Mouse (Mus musculus): ENCODE measurements at regions not wholly inside any gene's neighbourhood (a gene's known extent, or its start where the extent isn't known, plus 50 kb on each side); places are given as distances from the start of the nearest gene placed in this dataset.

DNA sequence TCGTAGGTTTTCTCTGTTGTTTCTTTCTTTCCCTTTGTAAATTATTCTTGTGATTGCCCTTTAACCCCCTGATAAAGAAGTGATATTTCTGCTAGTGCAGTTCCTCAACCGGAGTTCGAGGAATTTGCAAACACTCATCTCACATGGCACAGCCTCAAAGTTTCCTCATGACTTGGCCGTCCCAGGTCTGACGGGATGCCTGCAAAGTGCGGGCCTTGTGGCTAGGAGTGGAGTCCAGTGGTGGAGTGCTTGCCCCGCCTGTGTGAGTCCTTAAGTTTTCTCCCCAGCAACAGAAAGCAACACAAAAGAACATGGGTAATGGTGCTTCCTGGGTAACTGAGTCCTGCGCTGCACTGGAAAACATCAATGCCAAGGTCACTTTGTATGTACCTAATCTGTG lies 280.6 kb upstream of the Klf4 start:
- DNase-seq, result no peak

- DNase-seq, result no peak
Observed at GRCm38 (mm10) chr4:55811656-55812055, 279.4 kb upstream of the Klf4 start.

GRCm38 (mm10) chr4:55808501-55808900 lies 276.2 kb upstream of the Klf4 start:
- no peak for DNase-seq

GRCm38 (mm10) chr4:55806799-55807198 lies 274.5 kb upstream of the Klf4 start:
- no peak for DNase-seq

DNA sequence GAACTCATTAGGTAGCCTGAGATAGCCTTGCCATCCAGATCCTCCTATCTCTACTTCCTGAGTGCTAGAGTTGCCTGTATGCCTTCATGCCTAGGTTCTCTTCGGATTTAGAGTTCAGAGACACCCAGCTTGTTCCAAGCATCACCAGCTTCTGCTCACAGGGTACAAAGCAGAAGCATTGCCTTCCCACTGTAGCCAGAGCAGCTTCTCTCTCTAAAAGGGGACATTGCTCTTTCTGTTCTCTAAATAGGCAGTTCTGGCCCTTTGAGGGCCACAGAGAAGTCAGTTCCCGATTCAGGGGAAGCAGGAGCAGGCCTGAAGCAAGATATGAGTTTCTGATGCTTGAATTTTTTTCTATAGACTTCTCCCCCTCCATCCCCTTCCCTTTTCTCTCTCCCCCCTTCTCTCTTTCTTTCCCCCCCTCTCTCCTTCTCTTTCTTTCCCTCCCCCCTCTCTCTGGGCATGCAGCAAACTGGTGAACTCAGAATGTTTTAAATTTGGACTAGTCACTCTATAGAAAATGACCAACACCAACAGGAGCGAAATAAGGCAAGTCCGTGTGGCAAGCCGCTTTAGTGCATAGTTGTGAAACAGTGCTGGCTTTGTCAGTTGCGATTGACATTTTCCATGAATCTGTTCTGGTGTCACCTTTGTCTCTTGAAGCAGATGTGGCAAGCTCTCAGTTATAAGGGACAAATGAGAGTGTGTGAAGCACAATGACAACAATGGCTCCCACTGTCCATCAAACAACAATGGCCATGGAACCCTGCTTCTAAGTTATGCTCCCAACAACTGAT lies 273.2 kb upstream of the Klf4 start:
- DNase-seq, result no peak

DNA sequence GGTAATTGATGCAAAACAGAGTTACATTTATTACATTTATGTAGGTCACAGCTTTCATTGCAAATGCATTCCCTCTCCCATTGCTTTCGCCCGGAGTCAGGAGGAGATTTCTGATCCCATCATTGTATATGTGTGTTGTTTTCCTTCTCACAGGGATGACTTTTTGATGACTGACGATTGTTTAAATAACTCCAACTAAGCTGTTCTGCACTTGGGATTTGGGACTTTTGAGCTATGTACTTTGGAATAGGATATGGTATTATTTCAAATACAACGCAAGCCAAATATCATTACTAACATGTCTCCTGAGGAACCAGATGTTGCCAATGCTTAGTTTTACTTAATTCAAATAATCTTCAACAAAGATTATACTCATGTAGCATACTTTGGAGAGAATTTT lies 269.8 kb upstream of the Klf4 start:
- no peak for DNase-seq

GRCm38 (mm10) chr4:55798099-55798498 lies 265.8 kb upstream of the Klf4 start:
- DNase-seq, result no peak

GRCm38 (mm10) chr4:55781329-55781847 lies 249.1 kb upstream of the Klf4 start:
- DNase-seq, result no peak

GRCm38 (mm10) chr4:55779581-55779980 lies 247.3 kb upstream of the Klf4 start:
- DNase-seq, result no peak

DNA sequence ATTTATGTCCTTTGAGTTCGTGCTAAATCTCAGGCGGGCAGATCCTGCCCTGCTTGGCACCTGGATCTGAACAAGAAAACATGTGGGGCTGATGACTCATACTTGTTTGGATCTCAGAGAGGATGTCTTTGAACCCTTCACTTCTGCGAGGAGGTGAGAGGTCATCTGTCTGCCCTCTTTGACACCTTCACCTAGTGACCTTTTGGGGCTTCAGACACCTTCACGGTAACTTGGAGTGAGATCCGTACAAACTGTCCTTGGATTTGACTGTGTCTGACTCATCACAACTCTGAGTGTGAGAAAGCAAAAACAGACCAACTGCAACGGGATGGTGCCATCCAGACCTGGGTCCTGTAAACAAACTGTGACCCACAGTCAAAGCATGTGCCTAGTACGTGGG lies 243.6 kb upstream of the Klf4 start:
- peak; percentile 2 to 5 for DNase-seq

GRCm38 (mm10) chr4:55774571-55774970 lies 242.3 kb upstream of the Klf4 start:
- no peak for DNase-seq

DNA sequence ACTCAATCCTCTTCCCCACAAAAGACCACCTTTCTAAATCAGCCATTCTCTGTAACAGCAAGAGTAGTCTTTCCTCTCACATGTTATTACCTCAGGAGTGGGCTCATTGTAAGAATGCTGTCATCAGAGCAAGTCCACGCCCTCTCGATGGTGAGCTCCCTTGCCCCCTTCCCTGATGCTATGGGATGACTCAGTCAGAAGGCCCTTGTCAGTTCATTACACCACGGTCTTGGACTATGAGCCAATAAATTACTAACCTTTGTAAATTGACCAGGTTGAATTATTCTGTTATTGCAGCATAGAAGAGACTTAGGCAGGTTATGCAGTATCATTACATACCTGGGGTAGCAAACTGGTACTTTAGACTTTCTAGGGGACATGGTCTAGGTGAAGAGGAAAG lies 237.4 kb upstream of the Klf4 start:
- no peak for DNase-seq

GRCm38 (mm10) chr4:55768325-55768724 lies 236.1 kb upstream of the Klf4 start:
- DNase-seq, result no peak

DNA sequence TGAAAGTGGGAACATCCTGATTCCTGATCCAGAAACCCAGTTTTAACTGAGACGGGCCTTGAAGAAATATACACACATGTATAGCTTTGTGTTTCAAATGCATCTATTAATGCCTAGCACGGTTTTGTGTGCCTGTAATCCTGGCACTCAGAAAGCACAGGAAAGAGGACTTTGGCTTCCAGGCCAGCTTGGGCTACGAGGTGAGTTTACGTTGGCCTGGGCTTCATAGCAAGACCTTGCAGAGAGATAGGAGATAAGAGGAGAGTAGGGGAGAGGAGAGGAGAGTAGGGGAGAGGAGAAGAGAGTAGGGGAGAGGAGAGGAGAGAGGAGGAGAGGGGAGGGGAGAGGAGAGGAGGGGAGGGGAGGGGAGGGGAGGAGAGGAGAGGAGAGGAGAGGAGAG lies 234.9 kb upstream of the Klf4 start:
- no peak for DNase-seq

- no peak for DNase-seq
Observed at GRCm38 (mm10) chr4:55765780-55766179, 233.5 kb upstream of the Klf4 start.

DNA sequence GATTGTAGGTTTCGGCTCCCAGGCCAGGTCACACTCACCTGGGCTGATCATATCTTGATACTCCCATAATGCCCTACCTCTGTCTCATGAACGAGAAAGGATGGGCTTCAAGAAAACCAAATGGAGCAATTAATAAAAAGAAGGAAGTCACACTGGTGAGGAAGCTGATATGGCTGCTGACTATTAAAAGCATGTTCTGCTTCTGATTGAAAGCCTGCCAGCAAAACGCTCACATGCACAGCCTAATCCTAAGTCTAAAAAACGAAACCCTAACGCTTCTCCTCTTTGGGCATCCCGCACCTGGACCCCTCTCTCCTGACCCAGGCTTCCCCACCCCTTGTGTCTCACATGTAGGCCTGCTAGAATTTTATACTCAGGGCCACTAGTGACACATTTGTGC lies 230.8 kb upstream of the Klf4 start:
- no peak for DNase-seq

DNA sequence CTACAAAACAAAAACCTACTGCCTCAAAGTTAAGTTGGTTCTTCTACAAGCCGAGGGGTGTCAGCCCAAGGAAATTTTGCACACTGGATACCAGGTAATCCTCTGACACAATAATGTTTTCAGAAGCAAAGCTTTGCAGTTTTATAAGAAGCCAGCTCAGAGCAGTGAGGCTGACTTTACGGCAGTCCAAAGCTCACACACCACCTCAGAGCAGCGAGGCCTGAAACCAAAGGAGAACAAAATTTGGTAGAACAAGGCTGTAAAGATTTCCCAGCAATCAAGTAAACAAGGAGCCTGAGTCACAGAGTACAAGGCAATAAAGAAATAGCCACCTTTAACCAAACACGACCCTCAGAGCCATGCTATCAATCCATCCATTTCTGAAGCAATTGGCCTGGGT lies 230.1 kb upstream of the Klf4 start:
- DNase-seq, result no peak

DNA sequence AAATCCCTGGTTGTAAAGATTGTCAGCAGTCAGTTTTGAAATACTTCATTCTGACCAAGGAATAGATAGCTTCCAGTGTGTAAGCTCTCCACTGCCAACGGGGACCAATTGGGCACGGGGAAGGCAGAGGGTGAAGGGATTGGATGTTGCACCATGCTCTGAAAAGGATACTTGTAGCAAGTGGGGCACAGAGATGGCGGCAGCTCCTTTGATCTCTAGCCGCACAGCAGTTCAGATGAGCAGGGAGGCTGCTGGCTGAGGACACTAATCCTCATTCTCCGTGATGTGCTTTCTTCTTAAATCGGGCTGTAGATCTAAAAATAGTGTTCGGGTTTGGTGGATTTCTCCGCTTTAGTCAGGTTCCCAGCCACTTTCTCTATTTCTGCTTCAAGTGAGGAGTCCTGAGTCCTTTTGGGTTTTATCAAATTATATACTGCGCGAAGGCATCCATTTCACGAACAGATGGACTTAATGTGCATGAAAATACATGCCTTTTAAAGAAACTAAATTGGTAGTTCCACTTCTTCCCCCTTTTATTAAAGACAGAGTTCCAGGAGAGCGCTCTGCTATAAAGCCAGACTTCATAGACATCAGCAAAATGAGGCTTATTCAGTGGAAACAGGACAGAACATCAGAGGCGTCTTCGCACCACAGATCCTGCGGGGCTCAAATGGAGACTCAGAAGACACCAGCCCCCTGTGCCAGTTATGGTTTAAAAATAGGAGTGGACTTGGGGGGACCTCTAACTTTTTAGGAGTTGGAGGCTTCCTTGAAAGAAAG lies 225.1 kb upstream of the Klf4 start:
- peak in 1 of 2 experiments; percentile 13 for DNase-seq

- peak; percentile 15 to 18 for DNase-seq
Observed at GRCm38 (mm10) chr4:55749949-55750600, 217.8 kb upstream of the Klf4 start.

DNA sequence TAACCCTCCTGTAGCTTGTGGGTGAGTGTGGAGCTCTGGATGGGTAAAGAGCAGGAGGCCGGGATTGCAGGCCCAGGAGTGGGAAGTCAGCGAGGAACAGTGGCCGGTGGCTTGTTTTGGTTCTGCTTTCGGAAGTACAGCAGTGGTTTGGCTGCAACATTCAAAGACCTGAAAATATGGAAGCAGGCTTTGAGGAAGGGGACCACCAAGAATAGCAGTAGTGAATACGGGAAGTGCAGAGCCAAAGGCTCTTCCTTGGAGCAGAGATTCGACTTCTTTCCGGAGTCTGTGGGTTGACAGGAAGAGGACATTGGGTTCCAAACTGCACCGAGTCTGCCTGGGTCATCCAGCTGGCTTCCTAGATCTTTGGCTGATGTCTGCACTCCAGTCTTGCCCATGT lies 209.1 kb upstream of the Klf4 start:
- DNase-seq, result no peak

DNA sequence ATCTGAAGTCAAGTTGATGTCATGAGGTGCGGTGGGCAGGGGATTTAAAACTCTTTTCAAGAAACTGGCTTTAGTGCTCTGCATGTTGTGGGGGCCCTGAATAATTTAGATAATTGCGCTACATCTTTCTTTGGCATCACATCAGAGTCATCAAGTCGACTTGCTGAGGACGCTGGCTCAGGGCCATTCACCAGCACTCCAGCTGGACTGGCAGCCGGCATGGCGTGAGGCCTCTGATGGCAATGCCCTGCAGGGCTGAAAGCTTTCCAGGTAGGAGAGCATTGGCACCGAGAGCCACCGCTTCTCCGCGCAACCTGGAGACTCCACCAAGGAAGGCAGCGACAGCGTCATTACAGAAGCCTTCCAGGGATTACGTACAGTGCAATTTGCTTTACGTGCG lies 207.8 kb upstream of the Klf4 start:
- peak in 1 of 2 experiments; percentile 55 for DNase-seq

GRCm38 (mm10) chr4:55738714-55739113 lies 206.4 kb upstream of the Klf4 start:
- no peak for DNase-seq

GRCm38 (mm10) chr4:55735453-55735852 lies 203.2 kb upstream of the Klf4 start:
- no peak for DNase-seq

All from adrenal gland, postnatal 36 days (tissue).